Mouse (Mus musculus): ENCODE results near the gene Olfr1199.

Olfr1199 gene

GRCm38 (mm10) chr2:88760369-88760768 lies at the start of gene Olfr1199:
TSS of gene Olfr1199 (minus strand) at chr2:88760469.
- no peak for DNase-seq (ENCODE audit: low spot score in 2 of 2)

GRCm38 (mm10) chr2:88792736-88793135 lies 32.5 kb upstream of the Olfr1199 start, which contains the start of gene Olfr1201:
TSS of gene Olfr1201 (plus strand) at chr2:88793036.
- DNase-seq (ENCODE audit: low spot score in 2 of 2), result no peak

GRCm38 (mm10) chr2:88770388-88770787 lies 10.1 kb upstream of the Olfr1199 start, which contains the start of gene Olfr1200:
TSS of gene Olfr1200 (minus strand) at chr2:88770488.
- no peak for DNase-seq (ENCODE audit: low spot score in 2 of 2)

GRCm38 (mm10) chr2:88751270-88751669 lies 9.0 kb downstream of the Olfr1199 start, which contains the start of gene Olfr1198:
TSS of gene Olfr1198 (minus strand) at chr2:88751370.
- no peak for DNase-seq (ENCODE audit: low spot score in 2 of 2)

- DNase-seq (ENCODE audit: low spot score in 2 of 2), result no peak
Measured at GRCm38 (mm10) chr2:88743379-88743778, 16.9 kb downstream of the Olfr1199 start.

- no peak for DNase-seq (ENCODE audit: low spot score in 2 of 2)
Measured at GRCm38 (mm10) chr2:88732266-88732665, 28.0 kb downstream of the Olfr1199 start, which contains the start of gene Olfr1197. TSS of gene Olfr1197 (minus strand) at chr2:88732366.

- no peak for DNase-seq (ENCODE audit: low spot score in 2 of 2)
Measured at GRCm38 (mm10) chr2:88704497-88704896, 55.8 kb downstream of the Olfr1199 start, which contains the start of gene Olfr1196. TSS of gene Olfr1196 (minus strand) at chr2:88704597.

All from urinary bladder, postnatal 36 days (tissue).